Mouse (Mus musculus) erythroblast, embryonic 14.5 days (primary cell): Measurements from ENCODE around the gene Ybx2. TPM values are rescaled to one million over a fixed set of nuclear protein-coding genes. Genes with fewer than 3 reads are reported as not detected.
"Not testable (repeated sequence)": the region's sequence is repeated elsewhere in the genome, so short reads cannot be mapped to it uniquely, and the experiment has no call there.

ENCODE experiments used
- H3K27me3 ChIP-seq: 2 replicates; pipeline ENCODE4 v1.6.1; 2012; ENCODE audit warnings: inconsistent platforms; ENCODE audit not compliant: control insufficient read depth
- H3K36me3 ChIP-seq: 2 replicates; pipeline ENCODE4 v1.6.1; 2012; ENCODE audit warnings: mild to moderate bottlenecking, inconsistent platforms; ENCODE audit not compliant: control insufficient read depth
- H3K4me1 ChIP-seq: 2 replicates; pipeline ENCODE4 v1.6.1; 2012; ENCODE audit warnings: inconsistent platforms; ENCODE audit not compliant: control insufficient read depth
- H3K4me3 ChIP-seq: replicated peaks from 2 replicates; pipeline ENCODE3; 2012; ENCODE audit warnings: moderate library complexity, mild to moderate bottlenecking, inconsistent platforms
- H3K9me3 ChIP-seq: 2 replicates; pipeline ENCODE4 v1.6.1; 2012; ENCODE audit warnings: low read length, inconsistent platforms, mixed read lengths; ENCODE audit not compliant: control insufficient read depth
- GATA1 ChIP-seq: IDR thresholded peaks from 2 replicates; pipeline ENCODE4 v1.6.1; 2012; ENCODE audit warnings: low read length, inconsistent platforms, mixed read lengths
- TAL1 ChIP-seq: IDR thresholded peaks from 3 replicates; pipeline ENCODE4 v1.6.1; 2012; ENCODE audit warnings: low read length, inconsistent platforms, mixed read lengths
- polyA plus RNA-seq: library from polyadenylated mRNA; stranded (reverse); fragments of >175 nt; gene quantifications from 2 replicates; pipeline ENCODE4 v1.2.3, GENCODE M21; 2012

The Ybx2 gene
- polyA plus RNA-seq, 1 experiment, result 0.29 TPM

DNA sequence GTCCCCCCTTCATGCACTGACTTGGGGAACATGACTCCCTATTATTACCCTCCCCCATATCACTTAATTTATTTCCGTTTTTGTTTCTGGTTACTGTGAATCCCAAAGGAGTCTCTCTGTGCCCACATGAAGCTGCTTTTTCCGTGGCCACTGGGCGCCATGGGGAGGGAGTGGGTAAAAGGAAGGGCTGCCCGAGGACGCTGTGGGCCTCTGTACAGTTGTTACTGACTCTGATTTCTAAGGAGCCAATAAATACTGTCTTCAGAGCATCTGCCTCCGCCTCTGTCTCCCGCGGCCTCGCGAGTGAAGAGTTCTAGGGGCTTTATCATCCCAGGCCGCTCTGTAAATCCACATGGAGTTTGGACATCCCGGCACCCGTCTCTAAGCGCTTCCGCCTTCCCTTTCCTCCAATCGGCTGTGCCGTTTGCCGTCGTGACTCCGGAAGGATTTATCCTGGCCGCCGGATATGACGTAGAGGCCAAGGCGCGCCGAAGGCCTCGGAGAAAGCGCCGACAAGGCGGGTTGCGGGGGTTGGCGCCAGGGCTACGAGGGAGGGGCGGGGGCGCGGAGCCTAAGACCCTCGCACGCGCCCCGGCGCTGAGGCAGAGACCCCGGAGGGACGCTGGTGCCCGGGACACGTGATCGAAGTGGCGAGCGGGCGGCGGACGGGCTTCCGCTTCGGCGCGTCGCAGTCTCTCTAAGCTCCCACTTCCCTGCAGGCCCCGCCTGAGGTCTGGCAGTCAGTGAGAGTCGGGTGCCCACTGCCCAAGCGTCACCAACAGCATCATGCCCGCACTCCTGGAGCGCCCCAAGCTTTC, 21.8 kb upstream of the Ybx2 start, which contains the start of gene Gps2:
TSS of gene Gps2 (plus strand) at position 335 of the 818 bp plus-strand sequence.
- Histone ChIP-seq H3K9me3 (no peaks in the 10 kb centered on the region), H3K27me3 (no peaks in the 10 kb centered on the region), H3K4me1 (peaks cover 60% of the 10 kb centered on the region), H3K4me3 (peak within 1 kb of the TSS; percentile 81), H3K36me3 (peaks cover 96% of the 10 kb centered on the region)
- TF ChIP-seq GATA1 (no peak), TAL1 (no peak)

- peaks cover 66% of the 10 kb centered on the region for H3K4me1 ChIP-seq
These were observed 21.2 kb upstream of the Ybx2 start for GRCm38 (mm10) chr11:69914372-69914764.

GRCm38 (mm10) chr11:69914917-69915430, 20.6 kb upstream of the Ybx2 start:
- H3K27me3 ChIP-seq, result no peaks in the 10 kb centered on the region
- H3K9me3 ChIP-seq, result no peaks in the 10 kb centered on the region
- H3K36me3 ChIP-seq, result peaks cover 94% of the 10 kb centered on the region
- H3K4me1 ChIP-seq, result peaks cover 71% of the 10 kb centered on the region
- TF ChIP-seq GATA1, result no peak
- no peak for TF ChIP-seq TAL1
- peak overlapping the region; percentile 81 for H3K4me3 ChIP-seq

More at GRCm38 (mm10) chr11:69914372-69914764, 21.2 kb upstream of the Ybx2 start:
- Histone ChIP-seq H3K36me3 (peaks cover 96% of the 10 kb centered on the region), H3K4me3 (peak overlapping the region; percentile 81), H3K27me3 (no peaks in the 10 kb centered on the region), H3K9me3 (no peaks in the 10 kb centered on the region)
- TF ChIP-seq GATA1 (no peak), TAL1 (no peak)

DNA sequence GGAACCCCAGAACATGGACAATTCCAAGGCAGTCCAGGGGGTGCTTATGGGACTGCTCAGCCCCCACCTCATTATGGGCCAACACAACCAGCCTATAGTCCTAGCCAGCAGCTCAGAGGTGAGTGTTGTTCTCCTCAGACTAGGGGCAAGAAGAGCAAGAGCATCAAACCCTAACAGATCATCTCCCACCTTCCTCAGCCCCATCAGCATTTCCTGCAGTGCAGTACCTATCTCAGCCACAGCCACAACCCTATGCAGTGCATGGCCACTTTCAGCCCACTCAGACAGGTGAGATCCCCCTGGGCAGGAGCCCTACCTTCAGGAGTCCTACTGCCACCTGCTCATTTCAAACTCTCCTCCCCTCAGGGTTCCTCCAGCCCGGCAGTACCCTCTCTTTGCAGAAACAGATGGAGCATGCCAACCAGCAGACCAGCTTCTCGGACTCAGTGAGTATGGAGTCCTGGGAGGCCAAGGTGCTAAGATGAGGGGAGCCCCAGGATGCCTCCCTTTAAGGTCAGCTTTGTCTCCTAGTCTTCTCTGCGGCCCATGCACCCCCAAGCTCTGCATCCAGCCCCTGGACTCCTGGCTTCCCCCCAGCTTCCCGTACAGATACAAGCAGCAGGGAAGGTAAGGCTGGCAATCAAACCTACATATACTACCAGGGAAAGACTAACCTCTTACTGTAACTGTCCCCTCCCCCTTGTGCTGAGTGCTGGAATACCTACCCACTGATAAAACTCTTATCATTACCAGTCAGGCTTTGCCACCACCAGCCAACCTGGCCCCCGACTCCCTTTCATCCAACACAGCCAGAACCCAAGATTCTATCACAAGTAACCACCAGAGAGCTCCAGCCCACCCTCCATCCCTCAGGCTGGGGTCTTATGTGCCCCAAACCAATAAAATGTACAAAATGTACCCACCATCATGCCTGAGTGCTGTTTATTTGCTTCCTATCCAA, 19.6 kb upstream of the Ybx2 start:
- H3K27me3 ChIP-seq, result no peaks in the 10 kb centered on the region
- H3K4me3 ChIP-seq, result peak overlapping the region; percentile 81
- peaks cover 87% of the 10 kb centered on the region for H3K36me3 ChIP-seq
- TF ChIP-seq GATA1, result peak; percentile 92
- TF ChIP-seq TAL1, result peak; percentile 92
- H3K9me3 ChIP-seq, result no peaks in the 10 kb centered on the region
- H3K4me1 ChIP-seq, result peaks cover 76% of the 10 kb centered on the region

DNA sequence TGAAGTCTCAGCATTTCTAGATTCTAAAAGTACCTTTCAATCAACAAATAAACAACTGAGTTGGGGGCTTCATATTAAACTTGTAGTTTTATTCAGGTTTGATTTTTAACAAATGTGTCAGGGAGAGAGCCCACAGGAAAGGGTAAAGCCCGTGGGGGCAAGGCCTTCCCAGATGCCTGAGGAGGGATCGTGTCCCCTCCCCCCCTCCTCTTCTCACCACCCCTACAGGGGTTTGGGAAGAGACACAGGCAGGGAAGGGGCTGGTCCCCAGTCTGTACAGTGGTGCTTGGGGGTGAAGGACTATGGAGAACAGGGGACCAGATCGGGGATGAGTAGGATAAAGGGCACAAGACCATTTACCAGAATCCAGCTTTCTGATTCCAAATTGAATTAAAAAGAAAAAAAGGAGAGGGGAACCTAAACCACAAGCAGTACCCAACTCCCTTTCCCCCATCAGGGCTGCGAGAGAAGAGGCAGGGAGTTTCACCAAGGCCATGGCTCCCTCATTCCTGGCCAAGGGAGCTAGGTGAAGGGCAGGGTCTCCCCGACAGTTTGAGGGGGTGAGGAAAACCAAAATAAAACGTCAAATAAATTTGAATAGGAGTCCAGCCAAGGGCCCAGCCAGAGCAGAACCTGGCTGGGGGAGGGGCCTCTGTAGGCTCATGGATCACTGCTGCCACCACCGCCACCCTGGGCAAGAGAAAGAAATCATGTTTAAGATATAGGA, 18.8 kb upstream of the Ybx2 start:
- Histone ChIP-seq H3K36me3 (peaks cover 78% of the 10 kb centered on the region), H3K4me3 (peak overlapping the region; percentile 81), H3K4me1 (peaks cover 81% of the 10 kb centered on the region)
- not testable (repeated sequence) for H3K9me3 ChIP-seq, H3K27me3 ChIP-seq

DNA sequence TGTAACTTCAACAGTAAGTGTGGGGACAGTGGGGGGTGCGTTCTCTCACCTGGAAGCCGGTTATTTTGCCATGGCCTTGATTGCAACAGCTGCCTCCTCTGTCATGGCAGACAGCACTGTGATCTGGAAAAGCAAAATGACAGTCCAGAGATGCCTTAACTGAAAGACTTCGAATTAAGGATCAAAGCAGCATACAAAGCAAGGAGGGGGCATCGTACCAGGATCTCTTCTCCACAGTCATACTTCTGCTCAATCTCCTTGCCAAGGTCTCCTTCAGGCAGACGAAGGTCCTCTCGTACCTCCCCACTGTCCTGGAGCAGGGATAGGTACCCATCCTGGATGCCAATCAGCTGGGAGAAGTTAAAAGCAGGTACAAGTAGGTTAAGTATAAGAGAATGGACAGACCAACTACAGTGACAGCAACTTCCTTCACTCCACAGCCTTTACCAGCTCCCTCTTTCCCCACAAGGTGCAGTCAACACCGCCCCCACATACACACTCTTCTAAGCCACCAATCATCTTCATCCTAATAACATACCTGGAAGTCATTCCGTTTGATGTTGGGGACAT, 18.1 kb upstream of the Ybx2 start:
- Histone ChIP-seq H3K4me1 (peaks cover 85% of the 10 kb centered on the region), H3K9me3 (no peaks in the 10 kb centered on the region), H3K27me3 (no peaks in the 10 kb centered on the region), H3K36me3 (peaks cover 72% of the 10 kb centered on the region), H3K4me3 (peak overlapping the region; percentile 43)
- TF ChIP-seq GATA1, result no peak
- no peak for TF ChIP-seq TAL1

- no peak for TF ChIP-seq TAL1
- peaks cover 86% of the 10 kb centered on the region for H3K4me1 ChIP-seq
- H3K9me3 ChIP-seq, result no peaks in the 10 kb centered on the region
- H3K27me3 ChIP-seq, result no peaks in the 10 kb centered on the region
- H3K4me3 ChIP-seq, result peak overlapping the region; percentile 96
- H3K36me3 ChIP-seq, result peaks cover 65% of the 10 kb centered on the region
These were observed 17.5 kb upstream of the Ybx2 start for GRCm38 (mm10) chr11:69918118-69918517.

DNA sequence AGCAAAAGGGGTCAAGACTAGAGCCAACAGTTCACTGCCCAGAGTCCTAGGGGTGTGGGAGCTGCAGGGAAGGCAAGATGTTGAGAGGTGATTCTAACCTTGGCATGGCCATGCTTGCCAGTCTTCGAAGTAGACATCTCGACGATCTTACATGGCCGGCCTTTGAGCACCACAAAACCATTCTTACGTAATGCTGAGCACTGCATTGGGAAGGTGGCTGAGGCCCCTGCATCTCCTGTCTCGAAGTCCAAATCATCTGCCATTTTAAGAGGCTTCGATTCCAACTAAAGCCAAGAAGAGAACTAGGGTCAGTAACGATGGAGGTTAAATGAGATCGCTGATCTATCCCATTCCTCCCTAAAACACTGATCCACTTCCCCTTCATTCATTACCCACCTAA, 16.5 kb upstream of the Ybx2 start:
- Histone ChIP-seq H3K9me3 (no peaks in the 10 kb centered on the region), H3K4me3 (peak overlapping the region; percentile 96), H3K27me3 (no peaks in the 10 kb centered on the region), H3K36me3 (peaks cover 59% of the 10 kb centered on the region), H3K4me1 (peaks cover 89% of the 10 kb centered on the region)
- TF ChIP-seq GATA1, result no peak
- TF ChIP-seq TAL1, result no peak
